Mouse (Mus musculus) activated CD4-positive, CD25-positive, alpha-beta regulatory T cell, adult 4 months (primary cell): Measurements from ENCODE around the gene Hk1. TPM values are rescaled to one million over a fixed set of nuclear protein-coding genes. Genes with fewer than 3 reads are reported as not detected.

ENCODE experiments used
- ATAC-seq: one replicate; pipeline ENCODE4 v1.8.0; 2017
- polyA plus RNA-seq, 2 experiments: library from polyadenylated mRNA; unstranded; fragments of 100-300 nt; shearing (Covaris generic); gene quantifications; one replicate each; pipeline ENCODE4 v1.2.1; 2017

The Hk1 gene
- 10 to 100 TPM; 52.7 to 92.5 TPM for polyA plus RNA-seq

GRCm38 (mm10) chr10:62379808-62380207, at the start of gene Hk1:
Gene Hk1, minus strand, starts transcription at chr10:62379908.
- no peak for ATAC-seq

DNA sequence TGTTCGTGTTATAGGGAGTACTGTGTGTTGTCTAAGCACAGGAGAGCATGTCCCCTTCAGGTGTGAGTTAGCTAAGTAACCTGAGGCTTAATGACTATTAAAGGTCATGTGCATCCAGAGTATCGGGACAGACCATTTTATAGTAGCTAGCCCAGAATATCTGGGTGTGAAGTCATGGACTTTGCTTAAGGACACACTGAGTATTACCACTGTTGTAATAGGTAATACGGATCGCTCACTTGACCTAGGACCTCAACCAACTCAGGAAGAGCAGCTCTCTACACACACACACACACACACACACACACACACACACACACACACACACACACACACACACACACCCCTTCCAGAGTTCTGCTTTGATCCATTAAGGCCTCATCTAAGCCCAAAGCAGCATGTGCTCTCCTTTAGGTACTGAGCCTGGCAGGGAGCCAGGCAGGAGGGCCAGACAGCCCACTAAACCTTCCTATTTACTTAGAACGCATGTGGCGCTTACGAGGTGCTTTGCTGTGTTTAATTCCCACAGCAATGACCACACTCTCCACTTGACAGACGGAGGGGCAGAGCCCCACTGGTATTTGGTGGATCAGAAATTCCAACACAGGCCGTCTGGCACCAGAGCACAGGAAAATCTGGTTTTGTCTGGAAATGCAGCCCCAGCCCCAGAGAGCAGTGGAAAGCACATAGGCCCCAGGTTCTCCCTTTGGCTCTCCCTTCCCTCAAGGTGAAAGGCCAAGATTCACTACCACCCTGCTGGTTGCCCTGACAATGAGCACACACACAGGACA, 45.6 kb upstream of the Hk1 start:
- ATAC-seq: no peak

- ATAC-seq: no peak
Observed at GRCm38 (mm10) chr10:62422255-62422654, 42.5 kb upstream of the Hk1 start, which contains the start of gene Hkdc1. Gene Hkdc1, minus strand, starts transcription at chr10:62422491.

- no peak for ATAC-seq
Observed at GRCm38 (mm10) chr10:62421127-62421526, 41.4 kb upstream of the Hk1 start.

DNA sequence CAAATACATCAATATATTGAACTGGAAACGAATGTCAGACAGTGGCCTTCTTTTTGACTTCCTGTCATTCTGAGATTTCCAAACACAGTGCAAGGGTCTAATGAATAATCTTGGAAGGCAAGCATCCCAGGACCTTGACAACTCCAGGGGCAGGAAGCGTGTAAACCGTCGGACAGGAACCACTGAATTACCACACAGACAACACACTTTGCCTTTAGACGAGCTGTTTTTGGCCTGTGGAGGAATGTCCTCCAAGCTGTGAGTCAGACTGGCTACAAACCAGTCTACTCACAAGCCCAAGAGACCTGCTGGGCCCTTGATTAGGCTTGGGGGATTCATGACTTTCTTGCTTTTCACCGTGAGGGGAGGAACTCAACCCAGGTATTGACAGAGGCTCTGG, 40.7 kb upstream of the Hk1 start:
- no peak for ATAC-seq

DNA sequence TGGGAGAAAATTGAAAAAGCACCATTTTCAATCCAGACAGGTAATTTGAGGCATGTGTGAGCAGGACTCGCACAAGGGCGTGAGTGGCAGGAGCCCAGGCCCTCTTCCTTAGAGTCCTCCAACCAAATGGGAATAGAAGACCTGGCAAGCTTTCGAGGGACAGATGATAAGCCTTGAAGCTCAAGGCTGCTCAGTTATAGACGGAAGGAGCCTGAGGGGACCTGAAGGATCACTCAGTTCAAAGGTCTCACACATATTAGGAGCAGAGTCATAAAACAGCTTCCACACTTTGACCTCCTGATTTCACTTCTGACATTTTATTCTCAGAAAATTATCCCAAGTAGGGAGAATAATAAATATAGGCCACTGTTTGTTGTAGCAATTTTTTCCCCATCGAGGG, 39.7 kb upstream of the Hk1 start:
- no peak for ATAC-seq

GRCm38 (mm10) chr10:62418831-62419356, 39.2 kb upstream of the Hk1 start:
- ATAC-seq: no peak

DNA sequence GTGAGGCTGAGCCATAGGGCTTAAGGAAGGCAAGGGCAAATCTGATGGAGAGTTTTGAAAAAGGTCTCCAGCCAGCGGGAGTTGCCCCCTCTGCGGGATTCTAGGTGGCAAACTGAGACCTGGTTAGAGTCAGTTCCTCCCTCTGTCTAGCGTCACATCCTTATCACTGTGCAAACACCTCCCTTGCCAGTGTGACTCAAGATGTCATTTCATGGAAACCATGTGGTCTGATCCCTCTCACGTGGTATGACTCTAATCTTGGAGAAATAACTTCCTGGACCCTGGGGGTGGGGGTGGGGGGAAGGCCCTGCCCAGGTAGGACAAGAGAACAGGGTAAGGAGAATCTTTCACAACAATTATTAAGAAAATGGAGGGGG, 33.9 kb upstream of the Hk1 start:
- ATAC-seq: no peak

- no peak for ATAC-seq
Observed at GRCm38 (mm10) chr10:62412906-62413605, 33.3 kb upstream of the Hk1 start.

- ATAC-seq: no peak
Observed at GRCm38 (mm10) chr10:62411431-62412410, 32.0 kb upstream of the Hk1 start.

GRCm38 (mm10) chr10:62410943-62411342, 31.2 kb upstream of the Hk1 start:
- no peak for ATAC-seq

DNA sequence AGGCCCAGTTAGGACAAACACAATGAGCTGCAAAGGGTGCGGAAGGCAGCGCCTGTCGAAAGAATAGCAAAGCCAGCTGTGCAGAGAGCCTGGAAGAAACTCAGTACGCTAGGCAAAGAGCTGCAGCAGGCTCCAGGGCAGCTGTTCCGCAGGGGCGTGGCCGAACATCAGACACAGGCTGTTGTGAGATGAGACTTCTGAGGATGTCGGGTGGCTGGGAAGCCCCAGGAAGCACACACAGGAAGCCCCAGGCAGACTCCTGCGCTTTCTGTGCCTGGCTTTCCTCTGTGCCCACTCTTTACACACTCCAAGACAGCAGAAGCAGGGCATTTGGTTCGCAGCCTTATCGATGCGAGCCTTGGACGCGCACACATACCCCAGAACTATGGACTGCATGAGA, 25.2 kb upstream of the Hk1 start:
- peak; percentile 54 for ATAC-seq

DNA sequence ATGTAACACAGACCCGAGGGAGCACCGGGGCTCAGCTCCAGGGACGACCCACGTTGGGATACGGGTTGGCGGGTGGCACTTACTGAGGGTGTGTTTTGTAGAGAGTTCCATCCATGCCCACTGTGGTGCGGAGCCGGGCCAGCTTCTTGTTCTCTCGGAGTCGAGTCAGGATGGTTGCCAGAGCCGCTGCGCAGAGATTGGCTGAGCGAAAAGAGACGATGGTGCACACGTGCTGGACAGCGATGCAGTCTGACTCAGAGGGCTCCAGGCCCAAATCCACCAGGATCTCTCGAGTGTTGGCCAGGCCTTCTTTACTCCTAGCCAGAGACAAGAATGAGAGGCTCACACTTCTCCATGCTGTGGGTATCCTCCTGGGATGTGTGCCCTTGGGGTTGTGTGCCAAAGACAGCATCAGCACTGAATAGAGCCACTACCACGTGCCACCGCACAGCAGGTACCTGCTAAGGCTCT, 22.0 kb upstream of the Hk1 start:
- ATAC-seq: no peak

- ATAC-seq: no peak
Observed at GRCm38 (mm10) chr10:62383011-62383410, 3.3 kb upstream of the Hk1 start.

DNA sequence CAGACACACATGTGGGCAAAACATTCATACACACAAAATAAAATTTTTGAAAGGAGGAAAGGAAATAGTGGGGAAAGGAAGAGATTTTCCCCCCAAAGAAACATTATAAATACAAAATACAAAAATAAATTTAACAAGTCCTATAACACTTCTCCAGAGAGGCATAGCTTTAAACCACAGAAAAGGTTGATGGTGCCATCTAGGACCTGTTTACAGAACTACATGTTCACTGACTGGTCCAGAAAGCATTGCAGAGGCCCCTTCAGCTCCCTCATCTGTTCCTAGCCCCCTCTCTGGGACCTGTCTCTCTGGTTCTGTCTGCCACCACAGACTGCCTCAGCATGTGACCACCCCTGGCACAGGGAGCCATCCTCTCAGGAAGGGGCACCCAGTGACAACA, 1.2 kb upstream of the Hk1 start:
- ATAC-seq: peak; percentile 36

DNA sequence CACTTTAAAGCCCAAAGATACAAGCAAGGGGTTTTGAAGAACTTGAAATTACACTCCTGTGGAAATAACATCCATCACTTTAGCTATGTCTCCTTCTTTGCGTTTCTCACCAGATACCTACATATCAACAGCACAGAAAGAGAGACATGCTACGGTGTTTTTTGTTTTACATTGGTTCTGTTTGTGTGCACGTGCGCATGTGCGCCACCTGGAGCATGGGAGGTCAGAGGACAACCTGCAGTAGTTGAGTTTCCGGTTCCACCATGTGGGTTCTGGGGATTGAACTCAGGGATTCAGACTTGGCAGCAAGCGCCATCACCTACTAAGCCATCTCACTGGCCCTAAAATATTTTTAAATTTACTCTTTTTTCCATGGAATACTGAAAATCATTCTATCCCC, 20.9 kb downstream of the Hk1 start:
- no peak for ATAC-seq

GRCm38 (mm10) chr10:62356105-62356730, 23.5 kb downstream of the Hk1 start:
- ATAC-seq: no peak

GRCm38 (mm10) chr10:62345147-62345546, 34.6 kb downstream of the Hk1 start:
- ATAC-seq: no peak

DNA sequence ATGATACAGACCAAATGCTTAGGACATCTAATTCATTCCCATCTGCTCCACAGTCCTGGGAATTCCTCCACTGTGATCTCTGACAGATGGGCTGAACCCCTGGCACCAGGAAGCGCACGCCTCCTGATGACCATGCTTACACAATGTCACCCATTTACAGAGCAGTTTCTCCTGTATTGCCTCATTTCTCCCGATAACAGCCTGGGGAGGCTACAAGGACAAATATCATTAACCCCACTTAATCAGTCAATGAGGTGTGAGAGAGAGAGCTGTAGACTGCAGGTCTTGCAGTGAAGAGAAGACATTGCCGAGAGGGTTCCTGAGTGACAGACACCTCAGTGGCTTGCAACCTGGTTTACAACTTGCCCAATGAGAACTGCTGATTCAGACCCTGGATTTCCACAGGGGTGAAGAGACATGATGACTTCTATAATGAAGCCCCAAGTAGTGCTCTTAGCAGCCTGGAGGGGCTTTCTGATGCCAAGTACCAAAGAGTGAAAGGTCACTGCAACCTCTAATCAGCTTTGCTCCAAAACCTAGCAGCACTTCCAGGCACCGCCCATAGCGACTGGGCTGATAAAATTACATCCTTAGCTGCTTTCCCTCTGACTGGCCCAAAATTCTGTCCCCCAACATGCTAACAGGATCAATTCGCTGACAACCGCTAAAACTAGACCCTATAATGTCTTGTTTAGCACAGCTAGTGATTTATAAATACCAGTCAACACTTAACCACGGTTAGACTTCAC, 35.5 kb downstream of the Hk1 start:
- ATAC-seq: no peak

GRCm38 (mm10) chr10:62342512-62342911, 37.2 kb downstream of the Hk1 start:
- no peak for ATAC-seq

- ATAC-seq: no peak
Observed at GRCm38 (mm10) chr10:62341956-62342355, 37.8 kb downstream of the Hk1 start.
